Comparison of ENCODE assay signal across 8 mouse cellular contexts in genomic region chr10:77606855-77607254, GRCm38 (mm10). TPM values are rescaled to one million over a fixed set of nuclear protein-coding genes. Genes with fewer than 3 reads are reported as not detected.
DNase-seq lines count a peak whose midpoint lies in the region; ATAC-seq and TF ChIP-seq lines count a peak whose summit lies in the region.

No protein-coding gene starts in this region.

- DNase-seq in liver, adult 2 months (ENCODE audit: extremely low read depth, low read depth, low spot score): no peak
- DNase-seq in liver: no peak
- DNase-seq in right cerebral cortex, adult 2 months (ENCODE audit: low spot score in 2 of 2): no peak
- no peak for DNase-seq in left cerebral cortex, adult 9 months (ENCODE audit: low spot score in 2 of 2)
- DNase-seq in layer of hippocampus, adult 11-12 months (ENCODE audit: low spot score): no peak

- peaks cover 26% of the 10 kb centered on the region for H3K79me2 ChIP-seq in liver, adult 2 months (ENCODE audit: control insufficient read depth, insufficient read depth, low read length)

- peaks cover 18% of the 10 kb centered on the region for H3K4me1 ChIP-seq in liver, adult 2 months (ENCODE audit: control insufficient read depth, insufficient read depth, low read length)
- peaks cover 11% of the 10 kb centered on the region for H3K4me1 ChIP-seq in brown adipose tissue, adult 24 weeks (ENCODE audit: control insufficient read depth, insufficient read depth, insufficient read length, low read length)
- peaks cover 12% of the 10 kb centered on the region for H3K4me1 ChIP-seq in hindbrain, embryonic 16.5 days (ENCODE audit: control insufficient read depth, insufficient read depth, low read depth, low read length)
- peaks cover 25% of the 10 kb centered on the region for H3K4me1 ChIP-seq in midbrain, embryonic 13.5 days (replicated peaks)

- peak overlapping the region; percentile 79 for H3K27ac ChIP-seq in liver, adult 2 months (replicated peaks; ENCODE audit: insufficient read depth, low read depth, low read length)
- H3K27ac ChIP-seq in brown adipose tissue, adult 24 weeks (replicated peaks; ENCODE audit: low read depth, low read length): peak overlapping the region; percentile 83
- peak overlapping the region; percentile 96 for H3K27ac ChIP-seq in hindbrain, embryonic 16.5 days (ENCODE audit: low read depth, low read length)
- peak overlapping the region; percentile 92 for H3K27ac ChIP-seq in midbrain, embryonic 13.5 days

- H3K36me3 ChIP-seq in liver, adult 2 months (ENCODE audit: control insufficient read depth, insufficient read depth, low read length): peaks cover 7% of the 10 kb centered on the region
- peaks cover 2% of the 10 kb centered on the region for H3K36me3 ChIP-seq in hindbrain, embryonic 16.5 days (ENCODE audit: control insufficient read depth, insufficient read depth, low read length)
- H3K36me3 ChIP-seq in midbrain, embryonic 13.5 days: peaks cover 24% of the 10 kb centered on the region

- peak overlapping the region; percentile 77 for H3K4me3 ChIP-seq in liver, adult 2 months (ENCODE audit: insufficient read depth, low read depth, low read length)
- H3K4me3 ChIP-seq in brown adipose tissue, adult 24 weeks (ENCODE audit: insufficient read depth, low read depth, low read length): peak overlapping the region; percentile 77
- H3K4me3 ChIP-seq in hindbrain, embryonic 16.5 days (ENCODE audit: low read length): peak overlapping the region; percentile 79
- peak overlapping the region; percentile 76 for H3K4me3 ChIP-seq in midbrain, embryonic 13.5 days (replicated peaks)

- H3K27me3 ChIP-seq in liver, adult 2 months (ENCODE audit: control insufficient read depth, insufficient read depth, low read length): no peaks in the 10 kb centered on the region
- H3K27me3 ChIP-seq in hindbrain, embryonic 16.5 days (replicated peaks; ENCODE audit: control insufficient read depth, insufficient read depth, low read length): no peaks in the 10 kb centered on the region
- H3K27me3 ChIP-seq in midbrain, embryonic 13.5 days: no peaks in the 10 kb centered on the region

- ATAC-seq in hindbrain, embryonic 16.5 days: no peak; the same call in none of the 2 replicates
- ATAC-seq in midbrain, embryonic 13.5 days: peak; percentile 62

- H3K9ac ChIP-seq in liver, adult 2 months (ENCODE audit: low read depth, low read length): peak overlapping the region; percentile 87
- peak overlapping the region; percentile 81 for H3K9ac ChIP-seq in hindbrain, embryonic 16.5 days (ENCODE audit: low read depth, low read length)
- peak overlapping the region; percentile 85 for H3K9ac ChIP-seq in midbrain, embryonic 13.5 days (replicated peaks)

- WGBS in liver, adult 2 months: 9% methylated on average over 7 of the region's 7 CpGs
- 37% methylated on average over 7 of the region's 7 CpGs for WGBS in hindbrain, embryonic 16.5 days
- 51% methylated on average over 7 of the region's 7 CpGs for WGBS in midbrain, embryonic 13.5 days

- no peak for TF ChIP-seq POLR2A in liver, adult 2 months (IDR thresholded peaks at IDR 0.05; ENCODE audit: extremely low read depth, insufficient read depth, low read length)

- peaks cover 2% of the 10 kb centered on the region; the same call in 1 of the 2 replicates for H3K9me3 ChIP-seq in hindbrain, embryonic 16.5 days (ENCODE audit: control insufficient read depth, low read length)
- no peaks in the 10 kb centered on the region for H3K9me3 ChIP-seq in midbrain, embryonic 13.5 days

- peak overlapping the region; percentile 94 for H3K4me2 ChIP-seq in hindbrain, embryonic 16.5 days (ENCODE audit: low read length)
- peak overlapping the region; percentile 79 for H3K4me2 ChIP-seq in midbrain, embryonic 13.5 days (replicated peaks)

- no peak for TF ChIP-seq CTCF in liver, adult 2 months (IDR thresholded peaks at IDR 0.05; ENCODE audit: low read depth, low read length)

RNA-seq across cellular contexts. Expression of gene Gm49325, which starts 0.9 kb away (rescaled TPM):
- 0.47 TPM in 1 of 2 replicates, not detected in the other for total RNA-seq in liver, adult 2 months (2014; rRNA removed)
- not detected in 2 replicates for polyA plus RNA-seq in liver, adult 2 months (2012; rRNA removed)
- polyA plus RNA-seq in brown adipose tissue, adult 24 weeks (2012; ENCODE audit: insufficient read depth, insufficient read length, missing spikeins): 16.0 and 45.5 TPM in 2 replicates
- polyA plus RNA-seq in hindbrain, embryonic 16.5 days (2015; fragmentation: Nextera tagmentation; extraction: Ambion mirVana): not detected in 2 replicates
- 2.5 TPM in 1 of 2 replicates, not detected in the other for polyA plus RNA-seq in midbrain, embryonic 13.5 days (2015; fragmentation: Nextera tagmentation; extraction: Ambion mirVana)

RNA-seq across cellular contexts. Expression of gene Sumo3, which starts 1.0 kb away (rescaled TPM):
- total RNA-seq in liver, adult 2 months (2014; rRNA removed): 59.6 and 108 TPM in 2 replicates
- 170 and 226 TPM in 2 replicates for polyA plus RNA-seq in liver, adult 2 months (2012; rRNA removed)
- polyA plus RNA-seq in brown adipose tissue, adult 24 weeks (2012; ENCODE audit: insufficient read depth, insufficient read length, missing spikeins): 58.1 and 84.9 TPM in 2 replicates
- 303 and 334 TPM in 2 replicates for polyA plus RNA-seq in hindbrain, embryonic 16.5 days (2015; fragmentation: Nextera tagmentation; extraction: Ambion mirVana)
- 302 and 320 TPM in 2 replicates for polyA plus RNA-seq in midbrain, embryonic 13.5 days (2015; fragmentation: Nextera tagmentation; extraction: Ambion mirVana)

RNA-seq across cellular contexts. Expression of gene Ube2g2, which starts 15.2 kb away (rescaled TPM):
- total RNA-seq in liver, adult 2 months (2014; rRNA removed): 21.6 and 22.3 TPM in 2 replicates
- 30.4 and 34.2 TPM in 2 replicates for polyA plus RNA-seq in liver, adult 2 months (2012; rRNA removed)
- polyA plus RNA-seq in brown adipose tissue, adult 24 weeks (2012; ENCODE audit: insufficient read depth, insufficient read length, missing spikeins): 23.3 and 26.1 TPM in 2 replicates
- 85.0 and 91.0 TPM in 2 replicates for polyA plus RNA-seq in hindbrain, embryonic 16.5 days (2015; fragmentation: Nextera tagmentation; extraction: Ambion mirVana)
- 89.8 and 95.5 TPM in 2 replicates for polyA plus RNA-seq in midbrain, embryonic 13.5 days (2015; fragmentation: Nextera tagmentation; extraction: Ambion mirVana)

RNA-seq across cellular contexts. Expression of gene Pttg1ip, which starts 25.3 kb away (rescaled TPM):
- total RNA-seq in liver, adult 2 months (2014; rRNA removed): 146 and 168 TPM in 2 replicates
- 218 and 238 TPM in 2 replicates for polyA plus RNA-seq in liver, adult 2 months (2012; rRNA removed)
- 88.8 and 92.4 TPM in 2 replicates for polyA plus RNA-seq in brown adipose tissue, adult 24 weeks (2012; ENCODE audit: insufficient read depth, insufficient read length, missing spikeins)
- 84.4 and 88.3 TPM in 2 replicates for polyA plus RNA-seq in hindbrain, embryonic 16.5 days (2015; fragmentation: Nextera tagmentation; extraction: Ambion mirVana)
- polyA plus RNA-seq in midbrain, embryonic 13.5 days (2015; fragmentation: Nextera tagmentation; extraction: Ambion mirVana): 57.5 and 59.0 TPM in 2 replicates
